Comparison of ENCODE assay signal across 10 mouse cellular contexts in the genomic region with DNA sequence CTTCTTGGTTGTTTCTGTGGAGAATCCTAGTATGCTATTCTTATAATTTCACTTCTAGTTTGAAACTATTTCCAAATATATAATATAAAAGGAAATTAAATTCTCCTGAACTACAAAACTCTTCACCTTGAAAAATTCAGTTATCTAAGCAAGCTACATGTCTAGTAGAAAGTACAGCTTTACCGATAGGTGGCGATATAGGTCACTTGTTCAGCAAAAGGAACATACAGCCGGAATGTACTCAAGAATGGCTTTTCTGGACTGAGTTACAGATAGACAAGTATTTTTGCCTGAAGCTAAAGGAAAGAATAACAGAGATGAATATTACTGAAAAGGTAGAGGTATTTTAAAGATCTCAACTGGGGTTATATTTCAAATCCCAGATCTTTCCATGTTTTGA. TPM values are rescaled to one million over a fixed set of nuclear protein-coding genes. Genes with fewer than 3 reads are reported as not detected.
DNase-seq lines count a peak whose midpoint lies in the region; ATAC-seq lines count a peak whose summit lies in the region.
"Had no signal": no experiment of that assay in that cellular context is flagged by ENCODE, and none has a peak within 500 bp of the region (broad histone marks: within the 10 kb centered on the region; RNA-seq: fewer than 3 reads in every experiment).

No protein-coding gene starts in this region.

- WGBS in forebrain, embryonic 13.5 days: 11% methylated on average over 3 of the region's 3 CpGs

- peak; percentile 35 for DNase-seq in adrenal gland, postnatal 14 days
- no peak for DNase-seq in adrenal gland, postnatal 25 days
- peak; percentile 46 for DNase-seq in left cerebral cortex, adult 11 months (ENCODE audit: low spot score)
- DNase-seq in left cerebral cortex, postnatal 4 days: no peak
- DNase-seq in R1 (ENCODE audit: low read depth, low spot score): peak; percentile 69
- peak; percentile 86 for DNase-seq in lung, postnatal 36 days
- no peak for DNase-seq in layer of hippocampus, adult 8-10 months (ENCODE audit: low spot score in 2 of 2)

- intact Hi-C loops in left cerebral cortex, postnatal 4 days (cut with DNase I): loop anchor here (5.0 to 10.0 kb wide), 3 partner anchors 160 to 367 kb away; no protein-coding TSS in a partner anchor

- ATAC-seq in forebrain, embryonic 13.5 days: peak; percentile 71; the same call in 1 of the 2 replicates

- no peaks in the 10 kb centered on the region for H3K36me3 ChIP-seq in forebrain, embryonic 13.5 days (ENCODE audit: poor library complexity, severe bottlenecking)
- H3K36me3 ChIP-seq: heart, embryonic 15.5 days; neural tube, embryonic 12.5 days had no signal

- H3K4me3 ChIP-seq in forebrain, embryonic 13.5 days: no peak overlapping the region
- H3K4me3 ChIP-seq: heart, embryonic 15.5 days; neural tube, embryonic 12.5 days had no signal

- no peaks in the 10 kb centered on the region for H3K9me3 ChIP-seq in forebrain, embryonic 13.5 days (replicated peaks)
- H3K9me3 ChIP-seq: heart, embryonic 15.5 days; neural tube, embryonic 12.5 days had no signal

- no peak overlapping the region for H3K27ac ChIP-seq in forebrain, embryonic 13.5 days
- H3K27ac ChIP-seq: heart, embryonic 15.5 days; neural tube, embryonic 12.5 days had no signal

- H3K4me1 ChIP-seq in forebrain, embryonic 13.5 days: peaks cover 16% of the 10 kb centered on the region

- H3K4me2 ChIP-seq in forebrain, embryonic 13.5 days: no peak overlapping the region
- H3K4me2 ChIP-seq: heart, embryonic 15.5 days; neural tube, embryonic 12.5 days had no signal

- H3K27me3 ChIP-seq in forebrain, embryonic 13.5 days: no peaks in the 10 kb centered on the region
- H3K27me3 ChIP-seq: heart, embryonic 15.5 days; neural tube, embryonic 12.5 days had no signal

- no peak overlapping the region for H3K9ac ChIP-seq in forebrain, embryonic 13.5 days
- H3K9ac ChIP-seq: heart, embryonic 15.5 days; neural tube, embryonic 12.5 days had no signal

RNA-seq across cellular contexts. Expression of a gene that starts 22.0 kb away (rescaled TPM):
- 28.6 and 30.3 TPM in 2 replicates for total RNA-seq in adrenal gland, postnatal 14 days (2021)
- total RNA-seq in adrenal gland, postnatal 25 days (2021): 29.6 and 35.5 TPM in 2 replicates
- 10 to 100 TPM; 82.8 to 98.0 TPM for total RNA-seq in left cerebral cortex, postnatal 4 days (2021)
- 123 and 133 TPM in 2 replicates for polyA plus RNA-seq in forebrain, embryonic 13.5 days (2015; fragmentation: Nextera tagmentation; extraction: Ambion mirVana)
- total RNA-seq in layer of hippocampus, adult 8-10 months (2022): 10 to 100 TPM; 53.1 to 76.0 (median 68.5) TPM

Comparison
In these comparisons a context has a peak if more than half of its experiments do, and no peak if none do; other contexts are left out.
1. DNase-seq: peak in adrenal gland, postnatal 14 days (single experiment), left cerebral cortex, adult 11 months (single experiment), R1 (single experiment) and lung, postnatal 36 days (single experiment); none in adrenal gland, postnatal 25 days (single experiment), left cerebral cortex, postnatal 4 days (single experiment) and layer of hippocampus, adult 8-10 months (0 of 2).